Mouse (Mus musculus) T-helper 1 cell (primary cell): ENCODE data around the gene Pafah2.

Source experiments
- in situ Hi-C: fragments of 300-600 bp; cut with MboI, MseI; formaldehyde crosslinking; loops from one replicate; pipeline ENCODE4 v1.15.1; 2025; ENCODE audit warnings: high pct_unique_total_duplicates

Gene Pafah2

DNA sequence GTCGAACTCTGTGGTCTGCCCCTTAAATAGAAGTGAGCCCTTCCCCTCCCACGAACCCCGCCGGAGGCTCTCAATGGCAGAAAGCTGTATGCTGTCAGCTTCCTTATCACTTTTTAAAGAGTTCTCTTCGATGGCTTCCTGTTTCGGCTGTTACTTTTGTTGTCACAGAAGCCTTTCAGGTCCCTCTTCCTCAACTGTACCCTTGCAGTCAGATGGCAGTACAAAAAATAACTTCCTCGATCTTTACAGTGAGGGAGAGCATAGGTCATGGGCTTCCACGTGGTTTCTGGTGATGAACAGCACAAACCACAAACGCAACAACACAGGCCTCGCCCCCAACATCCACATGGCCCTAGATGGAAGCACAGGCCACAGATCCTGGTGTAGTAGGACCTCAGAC lies 64.2 kb downstream of the Pafah2 start:
- in situ Hi-C loops, result no loop called here

DNA sequence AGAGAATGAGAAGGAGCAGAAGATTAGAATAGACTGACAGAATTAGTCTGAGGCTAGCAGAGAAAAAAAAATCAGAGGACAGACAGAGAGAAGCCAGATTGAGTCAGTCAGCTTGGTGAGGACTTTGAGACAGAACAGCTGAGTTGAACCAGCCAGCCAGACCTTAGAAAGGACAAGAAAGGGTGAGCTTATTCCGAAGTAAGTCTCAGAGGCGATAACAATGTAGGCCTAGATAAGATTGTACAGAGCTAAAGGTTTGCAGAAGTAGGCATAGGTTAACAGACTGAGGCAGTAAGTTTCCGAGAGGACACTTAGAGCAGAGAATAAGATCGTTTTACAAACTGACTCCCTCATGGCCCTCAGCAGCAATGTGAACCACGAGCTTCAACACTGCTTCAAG lies 65.1 kb downstream of the Pafah2 start:
- in situ Hi-C loops, result no loop called here

DNA sequence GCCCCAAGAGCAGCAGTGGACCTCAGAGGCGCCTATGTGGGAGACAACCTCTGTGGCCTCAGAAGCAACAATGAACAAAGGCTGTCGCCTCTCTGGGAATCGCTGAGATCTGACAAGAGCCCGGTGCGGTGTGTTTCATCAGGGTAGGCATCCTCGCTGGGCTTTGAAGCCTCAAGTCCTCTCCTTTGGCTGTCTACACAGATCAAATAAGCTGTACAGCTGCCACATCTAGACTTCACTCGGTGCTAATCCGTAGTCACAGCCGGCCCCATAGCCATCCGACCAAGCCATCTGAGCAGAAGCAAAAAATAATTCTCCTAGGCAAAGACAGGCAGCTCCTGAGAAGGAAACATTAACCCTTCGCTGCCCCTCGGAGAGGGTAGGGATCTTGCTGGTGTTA lies 69.7 kb downstream of the Pafah2 start:
- in situ Hi-C loops, result loop anchor here (5.0 kb wide), 1 partner anchor 63 kb away; no protein-coding TSS in a partner anchor

DNA sequence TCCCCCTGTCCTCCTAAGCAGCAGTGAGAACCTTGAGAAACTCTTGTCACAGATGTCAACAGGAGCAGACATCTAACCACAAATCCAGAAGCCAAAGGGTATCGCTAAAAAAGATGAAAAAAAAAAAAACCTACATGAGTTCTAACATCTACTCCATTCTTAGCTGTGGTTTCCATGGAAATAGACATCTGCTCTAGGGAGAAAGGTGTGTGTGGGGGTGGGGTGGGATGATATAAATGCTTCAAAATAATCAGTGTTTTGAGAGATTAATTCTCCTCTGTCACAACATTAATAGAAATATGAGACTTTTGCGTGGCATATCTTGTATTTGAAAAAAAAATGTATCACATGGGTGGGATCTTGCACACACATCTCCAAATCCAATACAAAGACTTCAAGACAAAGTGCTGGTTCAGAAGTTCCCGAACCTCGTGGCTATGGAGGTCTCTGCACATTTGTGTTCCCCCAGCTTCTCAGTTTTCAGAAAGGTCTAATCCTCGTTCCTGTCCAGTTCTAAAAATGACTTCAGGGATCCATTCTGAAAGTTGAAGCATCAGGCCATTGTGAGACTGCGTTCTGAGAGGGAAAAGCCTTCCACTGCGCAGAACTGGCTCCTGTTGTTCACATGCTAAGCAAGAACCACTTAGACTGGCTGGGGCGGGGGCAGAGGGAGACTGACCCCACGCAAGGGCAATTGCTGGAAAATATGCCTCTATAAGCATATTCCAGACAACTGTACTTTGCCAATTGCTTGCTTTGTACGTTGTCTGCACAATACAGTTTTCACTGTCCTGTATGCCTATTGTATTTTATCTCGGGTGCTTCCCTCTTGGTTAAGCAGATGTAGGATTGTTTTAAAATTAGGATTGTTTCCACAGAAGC lies 70.5 kb downstream of the Pafah2 start:
- in situ Hi-C loops, result loop anchor here (5.0 kb wide), 1 partner anchor 64 kb away; no protein-coding TSS in a partner anchor

DNA sequence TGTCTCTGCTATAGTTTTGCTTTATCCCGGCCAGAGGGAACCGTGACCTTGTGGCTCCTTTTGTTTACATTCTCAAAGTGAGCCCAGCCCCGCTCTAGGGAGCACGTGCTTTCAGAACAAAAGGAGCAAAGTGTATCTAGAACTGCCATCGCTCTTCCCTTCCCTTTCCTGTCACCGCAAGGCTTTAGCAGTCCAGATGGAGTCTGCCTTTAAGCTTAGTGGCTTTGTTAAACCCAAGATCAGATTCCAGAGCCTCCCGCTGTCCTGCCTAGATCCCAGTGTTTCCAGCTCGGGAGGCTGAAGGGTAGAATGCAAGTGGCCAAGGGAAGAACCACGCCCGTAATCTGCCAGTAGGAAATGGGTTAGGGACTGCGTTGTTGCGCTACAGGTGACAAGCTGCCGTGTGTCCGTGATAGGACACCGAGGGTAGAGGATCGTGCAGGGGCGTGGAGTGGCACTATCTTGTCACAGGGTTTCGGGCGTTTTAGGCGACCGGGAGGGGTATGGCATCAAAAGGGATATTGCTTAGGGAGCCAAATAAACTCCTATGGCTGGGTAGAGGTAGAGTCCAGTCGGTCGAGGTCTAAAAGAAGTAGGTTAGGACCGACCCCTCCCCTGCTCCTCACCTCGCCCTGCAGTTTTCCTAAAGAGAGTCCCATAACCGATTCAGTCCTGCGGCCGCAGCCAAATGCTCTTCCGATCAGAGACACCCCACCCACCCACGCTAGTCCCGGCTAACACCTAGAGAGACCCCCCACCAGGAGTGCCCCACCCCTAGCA lies 71.5 kb downstream of the Pafah2 start:
- in situ Hi-C loops, result loop anchor here (5.0 kb wide), 1 partner anchor 65 kb away; no protein-coding TSS in a partner anchor

DNA sequence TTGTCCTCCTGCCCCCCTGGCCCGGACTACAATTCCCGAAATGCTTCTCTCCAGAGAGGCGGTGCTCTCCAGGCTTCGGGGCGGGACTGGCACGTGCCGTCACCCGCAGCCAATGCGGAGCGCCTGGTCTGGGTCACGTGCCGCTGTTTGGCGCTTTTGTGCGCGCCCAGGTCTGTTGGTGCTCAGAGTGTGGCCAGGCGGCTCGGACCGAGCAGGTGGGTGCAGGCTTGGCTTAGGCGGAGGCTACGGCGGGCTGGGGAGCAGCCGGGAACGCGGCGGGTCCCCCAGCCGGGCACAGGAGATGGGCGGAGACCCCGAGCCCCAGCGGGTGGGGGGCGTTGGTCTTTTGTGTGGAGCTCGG lies 72.1 kb downstream of the Pafah2 start, which contains the start of gene Stmn1:
Gene Stmn1 (plus strand): TSS at position 106 of the 361 bp plus-strand sequence.
- in situ Hi-C loops, result loop anchor here (5.0 kb wide), 1 partner anchor 66 kb away; no protein-coding TSS in a partner anchor

DNA sequence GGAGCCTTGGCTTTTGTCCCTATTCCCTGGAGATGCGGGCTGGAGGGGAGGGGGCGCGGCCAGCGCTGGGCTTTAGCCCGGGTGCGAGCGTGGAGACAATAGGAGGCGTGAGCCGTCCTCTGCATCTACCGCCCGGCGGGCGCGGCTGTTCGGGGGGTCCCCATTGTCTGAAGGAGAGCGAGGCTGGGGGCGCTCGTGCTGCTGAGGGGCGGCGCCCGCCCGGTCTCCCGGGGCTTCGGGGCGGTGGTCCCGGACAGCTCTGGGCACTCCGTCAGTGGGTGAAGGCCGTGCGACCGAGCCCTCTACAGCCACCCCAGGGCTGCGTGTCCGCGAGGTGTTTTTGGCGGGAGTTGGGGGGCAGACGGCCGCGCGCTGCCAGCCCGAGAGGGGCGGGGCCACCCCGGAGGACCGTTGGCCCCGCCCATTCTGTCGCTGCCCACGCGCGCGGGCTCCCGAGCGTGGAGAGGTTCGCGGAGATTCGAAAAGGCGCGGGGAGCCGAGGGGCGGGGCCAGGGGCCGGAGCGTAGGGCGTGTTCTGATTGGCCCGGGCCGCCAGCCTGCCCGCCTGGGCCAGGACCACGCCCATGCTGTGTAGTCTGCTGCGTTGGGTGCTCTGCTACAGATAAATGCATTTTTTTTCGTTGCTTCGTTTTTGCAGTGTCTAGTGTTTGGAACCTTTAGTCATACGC lies 72.6 kb downstream of the Pafah2 start:
- in situ Hi-C loops, result loop anchor here (5.0 kb wide), 1 partner anchor 66 kb away; no protein-coding TSS in a partner anchor

DNA sequence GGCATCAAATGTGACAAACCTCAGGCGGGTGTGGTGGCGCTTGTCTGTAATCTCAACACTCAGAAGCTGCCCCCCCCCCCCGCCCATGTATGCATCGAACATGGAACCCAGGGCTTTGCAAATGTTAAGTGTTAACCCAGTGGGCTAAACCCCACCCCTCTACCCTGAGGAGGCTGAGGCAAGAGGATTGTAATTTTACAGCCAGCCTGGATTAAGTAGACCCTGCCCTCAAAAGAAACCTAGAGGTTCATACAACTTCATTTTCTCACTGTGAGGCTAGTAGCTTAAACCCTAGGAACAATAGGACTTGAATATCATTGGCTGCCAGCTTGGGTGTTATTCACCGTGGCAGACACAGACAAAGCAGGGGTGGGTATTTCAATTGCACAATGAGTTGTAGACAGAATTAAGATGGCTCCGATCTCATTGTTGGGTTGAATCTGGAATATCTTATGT lies 73.2 kb downstream of the Pafah2 start:
- in situ Hi-C loops, result loop anchor here (5.0 kb wide), 1 partner anchor 67 kb away; no protein-coding TSS in a partner anchor

DNA sequence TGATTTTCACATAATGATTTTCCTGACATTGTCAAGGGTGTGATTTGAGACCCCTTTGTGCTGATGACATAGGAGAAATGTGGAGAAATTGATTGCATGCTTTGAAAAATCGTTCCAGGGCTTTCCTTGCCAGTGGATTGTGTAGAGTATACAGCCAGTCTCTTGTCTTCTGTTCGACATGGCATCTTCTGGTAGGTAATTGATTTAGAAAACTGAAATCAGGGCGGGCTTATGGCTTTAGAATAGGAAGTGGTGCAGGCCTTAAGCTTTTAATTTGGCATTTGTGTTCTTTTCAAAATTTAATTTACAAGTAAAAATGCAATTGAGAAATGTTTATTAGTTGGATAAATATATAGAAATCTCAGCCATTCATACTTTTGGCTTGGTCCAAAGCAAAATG lies 73.9 kb downstream of the Pafah2 start:
- in situ Hi-C loops, result loop anchor here (5.0 kb wide), 1 partner anchor 68 kb away; no protein-coding TSS in a partner anchor

DNA sequence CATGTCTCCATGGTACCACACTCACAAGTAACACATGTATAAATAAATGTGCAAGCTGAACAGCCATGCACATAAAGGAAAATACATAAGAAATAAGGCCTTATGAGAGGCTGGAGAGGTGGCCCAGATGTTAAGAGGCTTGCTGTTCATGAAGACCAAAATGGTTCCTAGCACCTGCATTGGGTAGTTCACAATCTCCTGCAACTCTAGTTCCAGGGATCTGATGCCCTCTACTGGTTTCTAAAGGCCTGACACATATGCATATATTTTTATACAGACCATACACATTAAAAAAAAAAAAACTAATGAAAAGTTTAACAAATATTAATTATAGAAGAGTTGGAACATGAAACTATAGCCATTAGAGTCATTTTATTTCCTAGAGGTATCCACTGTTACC lies 75.3 kb downstream of the Pafah2 start:
- in situ Hi-C loops, result no loop called here

DNA sequence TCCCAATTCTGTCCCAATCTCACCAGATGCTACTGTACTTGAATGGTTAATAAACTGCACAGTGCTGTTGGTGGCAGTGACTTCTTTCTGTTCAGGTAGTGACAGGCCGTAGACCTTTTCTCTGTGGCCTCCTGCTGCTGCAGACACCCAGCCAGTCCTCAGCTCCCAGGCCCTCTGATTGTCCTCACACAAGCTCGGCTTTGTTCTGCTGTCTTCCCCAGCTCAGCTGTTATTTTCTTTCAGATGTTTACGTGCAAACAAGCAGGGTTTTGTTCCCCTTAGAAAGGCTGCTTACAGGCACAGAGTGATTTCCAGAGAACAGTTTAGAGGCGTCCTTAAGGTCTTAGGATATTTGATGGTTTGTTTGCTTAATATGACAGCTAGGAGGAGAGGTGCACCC lies 77.6 kb downstream of the Pafah2 start:
- in situ Hi-C loops, result no loop called here

DNA sequence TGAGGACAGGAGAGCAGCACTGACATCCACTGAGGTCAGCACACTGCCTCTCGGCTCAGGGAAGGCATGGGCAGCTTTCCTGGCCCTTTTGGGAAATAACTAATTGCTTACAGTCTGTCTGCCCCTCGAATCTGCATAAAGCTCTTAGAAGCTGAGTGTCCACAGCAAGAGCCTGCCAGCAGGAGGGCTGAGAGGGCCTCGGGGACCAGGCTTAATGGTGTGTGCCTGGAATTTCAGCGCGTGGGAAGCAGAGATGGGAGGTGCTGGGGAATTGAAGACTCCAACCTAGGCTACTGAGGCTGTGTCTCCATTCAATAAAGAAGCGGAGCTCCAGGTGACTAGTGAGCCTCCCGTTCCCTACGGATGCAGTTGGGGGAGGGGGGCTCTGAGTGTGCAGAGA lies 78.1 kb downstream of the Pafah2 start:
- in situ Hi-C loops, result no loop called here

DNA sequence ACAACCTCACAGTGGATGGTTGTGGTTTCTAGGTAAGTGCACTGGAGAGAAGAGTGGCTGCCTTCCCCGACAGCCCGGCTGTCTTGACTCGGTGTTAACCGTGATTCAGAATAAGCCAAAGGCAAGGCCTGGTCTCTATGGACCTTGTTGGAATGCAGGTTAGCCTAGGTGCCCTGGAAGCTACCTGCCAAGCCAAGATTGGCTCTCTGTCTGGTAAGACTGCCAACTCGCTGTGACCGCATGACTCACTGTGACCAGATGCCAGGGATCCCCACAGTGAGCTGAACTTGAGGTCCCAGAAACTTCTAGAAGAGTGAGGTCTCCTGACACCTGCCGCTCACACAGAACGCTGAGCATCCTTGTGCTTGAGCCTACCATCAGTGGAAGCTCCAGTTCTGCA lies 80.8 kb downstream of the Pafah2 start:
- in situ Hi-C loops, result no loop called here
